Mouse (Mus musculus) central nervous system, embryonic 14 days (tissue): Measurements from ENCODE around the gene Tsacc. TPM values are rescaled to one million over a fixed set of nuclear protein-coding genes. Genes with fewer than 3 reads are reported as not detected.

Experiments used
- polyA plus RNA-seq: library from polyadenylated mRNA; depleted of rRNA; stranded (reverse); fragments of >200 nt; gene quantifications from 2 replicates; pipeline ENCODE4 v1.2.3, GENCODE M21; 2012; rRNA removed

Gene Tsacc
- 5.3 and 6.7 TPM in 2 replicates for polyA plus RNA-seq

DNA sequence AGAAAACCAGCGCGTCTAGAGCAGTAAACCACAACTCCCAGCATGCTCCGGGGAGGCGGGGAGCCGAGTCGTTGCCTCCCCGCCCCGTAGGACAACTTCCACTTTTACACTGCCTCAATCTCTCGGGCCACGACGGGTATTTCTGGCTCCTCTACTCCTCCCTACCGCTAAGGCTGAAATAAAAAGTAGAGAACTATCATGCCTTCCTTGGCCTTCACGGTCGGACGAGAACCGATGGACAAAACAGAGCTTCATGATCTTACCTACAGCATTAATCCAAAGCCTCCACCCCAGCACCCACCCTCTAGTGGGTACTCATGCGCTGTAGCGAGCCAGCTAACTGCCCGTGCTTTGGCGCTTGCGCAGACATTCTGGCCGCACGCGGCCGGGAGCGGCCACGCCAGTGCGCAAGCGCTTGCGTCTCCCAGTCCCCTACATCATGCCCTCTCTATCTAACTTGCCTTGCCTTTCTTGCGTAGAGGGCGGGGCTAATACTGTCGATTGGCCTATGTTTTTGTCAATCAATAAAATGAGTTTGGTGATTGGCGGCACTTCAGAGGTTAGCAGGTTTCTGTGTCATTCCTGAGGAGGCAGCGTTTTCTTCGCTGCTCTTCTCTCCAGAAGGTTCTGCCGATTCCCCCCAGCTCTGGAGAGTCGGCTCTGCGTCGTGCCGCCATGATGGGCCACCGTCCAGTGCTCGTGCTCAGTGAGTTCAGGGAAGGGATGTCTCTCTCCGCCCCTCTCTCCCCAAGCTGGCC lies at the start of gene Tsacc, which contains the start of gene Cct3:
Tsacc (minus strand) TSS at position 439 of the 758 bp plus-strand sequence.
Cct3 (plus strand) TSS at position 556 of the 758 bp plus-strand sequence.

DNA sequence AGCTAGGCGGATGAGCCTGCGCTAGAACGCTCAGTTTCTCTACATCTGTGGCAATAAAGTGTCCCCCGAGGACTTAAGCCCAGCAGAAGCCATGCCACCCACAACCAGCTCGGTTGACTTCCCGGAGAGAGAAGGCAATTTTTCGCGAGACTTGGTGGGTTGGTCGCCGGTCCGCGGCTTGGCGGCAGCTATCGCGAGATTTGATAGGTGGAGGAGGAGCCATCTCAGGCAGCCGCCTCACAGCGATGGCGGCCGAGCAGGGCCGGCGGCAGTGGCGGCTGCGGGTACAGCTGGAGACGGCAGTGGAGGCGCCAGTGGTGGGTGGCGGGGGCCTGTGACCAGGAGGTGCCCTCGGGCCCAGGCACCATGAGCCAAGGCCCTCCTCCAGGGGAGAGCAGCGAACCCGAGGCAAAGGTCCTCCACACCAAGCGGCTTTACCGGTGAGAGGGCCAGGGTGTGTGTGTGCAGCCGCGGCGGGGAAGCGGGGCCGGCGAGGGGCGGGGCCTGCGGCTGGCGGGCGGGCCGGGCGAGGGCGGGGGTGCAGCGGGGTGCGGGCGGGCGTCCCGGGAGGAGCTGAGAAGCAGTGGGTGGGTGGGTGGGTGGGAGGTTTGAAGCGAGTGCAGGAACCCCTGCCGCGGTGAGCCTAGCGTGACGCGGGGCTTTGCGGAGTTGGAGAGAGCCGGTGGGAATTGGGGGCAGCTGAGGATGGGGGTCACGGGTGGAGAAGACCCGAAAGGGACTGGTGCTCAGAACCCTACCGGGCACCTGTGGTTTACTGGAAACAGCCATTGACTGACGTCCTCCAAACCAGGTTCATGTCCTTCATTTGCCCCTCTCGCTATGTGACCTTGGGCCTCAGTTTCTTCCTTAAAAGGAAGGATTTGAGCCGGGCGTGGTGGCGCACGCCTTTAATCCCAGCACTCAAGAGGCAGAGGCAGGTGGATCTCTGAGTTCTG lies 39.5 kb upstream of the Tsacc start, which contains the start of the genes Tmem79 and Smg5:
Tmem79 (minus strand) TSS at position 91 of the 956 bp plus-strand sequence.
Smg5 (plus strand) TSS at position 203 of the 956 bp plus-strand sequence.

DNA sequence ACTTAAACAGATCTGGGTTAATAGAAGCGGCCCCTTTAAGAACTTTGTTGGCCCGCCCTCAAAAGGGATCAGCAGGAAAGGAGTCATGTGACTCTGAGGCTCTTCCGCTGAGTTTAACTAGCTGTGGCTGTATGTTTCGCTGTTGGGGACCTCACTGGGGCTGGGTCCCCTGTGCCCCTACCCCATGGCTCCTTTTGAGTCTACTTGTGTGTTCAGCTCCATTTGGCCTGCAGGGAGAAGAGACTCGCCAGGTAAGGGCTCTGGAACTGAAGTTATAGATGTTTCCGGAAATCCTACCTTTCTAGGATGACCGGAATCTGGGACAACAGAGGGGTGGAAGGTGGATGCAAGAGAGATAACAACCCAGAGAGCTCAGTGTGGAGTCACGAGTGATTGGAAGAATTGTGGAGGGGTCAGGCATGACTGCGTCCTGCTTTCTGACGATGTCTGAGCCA lies 28.2 kb upstream of the Tsacc start, which contains the start of gene Glmp:
Glmp (plus strand) TSS at position 73 of the 455 bp plus-strand sequence.

DNA sequence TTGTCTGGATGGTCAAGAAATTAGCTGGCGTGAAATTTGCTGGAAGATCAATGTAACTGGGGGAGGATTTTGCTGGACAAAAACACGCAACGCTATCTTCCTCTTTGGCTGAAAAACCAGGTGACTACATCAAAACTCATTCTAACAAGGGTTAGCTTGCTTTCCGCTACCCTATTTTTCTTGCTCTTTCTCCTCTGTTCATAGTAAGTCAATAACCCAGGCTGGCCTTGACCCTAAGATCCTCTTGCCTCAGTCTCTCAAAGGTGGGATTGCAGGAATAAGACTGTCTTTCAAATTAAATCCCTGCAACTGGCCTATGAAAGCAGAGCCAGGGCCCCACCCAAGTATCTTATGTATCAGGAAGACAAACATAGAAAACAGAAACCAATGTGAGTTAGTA lies 9.7 kb downstream of the Tsacc start, which contains the start of gene Gm38392:
Gm38392 (minus strand) TSS at position 101 of the 400 bp plus-strand sequence.

DNA sequence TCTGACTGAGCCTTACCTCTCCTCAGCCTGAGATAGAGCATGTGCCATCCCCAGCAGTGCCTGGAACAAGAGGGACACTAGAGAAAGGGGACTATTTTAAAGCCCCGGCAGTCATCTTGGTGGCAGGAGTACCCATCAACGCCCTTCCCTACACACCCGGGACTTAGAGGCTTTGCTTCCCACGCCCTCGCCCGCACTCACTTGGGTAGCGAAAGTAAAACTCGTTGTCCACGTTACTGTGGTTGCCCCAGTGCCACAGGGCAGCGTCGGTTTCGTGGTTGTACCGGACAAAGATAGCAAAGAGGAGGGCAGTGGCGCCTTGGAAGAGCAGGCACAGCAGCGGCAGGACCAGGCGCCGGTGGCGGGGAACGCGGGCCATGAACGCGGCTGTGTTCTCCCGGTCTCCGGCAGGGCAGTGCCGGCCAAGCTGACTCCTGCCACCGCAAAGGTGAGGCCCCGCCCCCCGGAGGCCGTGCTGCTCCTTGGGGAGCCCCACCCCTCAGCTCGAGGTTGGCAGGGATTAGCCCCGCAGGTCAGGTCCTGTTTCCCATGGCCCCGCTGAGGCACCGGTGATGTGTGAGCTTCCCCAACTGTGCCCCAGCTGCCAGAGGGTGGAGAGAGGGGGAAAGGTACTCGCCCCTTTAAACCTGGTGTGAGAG lies 42.4 kb downstream of the Tsacc start, which contains the start of gene Rhbg:
Rhbg (minus strand) TSS at position 442 of the 659 bp plus-strand sequence.

Other genes with a start within 250 kb of the Tsacc start
- 95.1 and 96.9 TPM in 2 replicates for gene Naxe, start 238.5 kb downstream of the Tsacc start, polyA plus RNA-seq
- 0.09 TPM in 1 of 2 replicates, not detected in the other for gene Ttc24, start 218.7 kb downstream of the Tsacc start, polyA plus RNA-seq
- 14.2 and 15.2 TPM in 2 replicates for gene Iqgap3, start 215.0 kb downstream of the Tsacc start, polyA plus RNA-seq
- gene Mef2d, start 154.6 kb downstream of the Tsacc start, polyA plus RNA-seq, result 46.1 and 48.3 TPM in 2 replicates
- 0.27 and 0.95 TPM in 2 replicates for gene Rhbg, start 42.3 kb downstream of the Tsacc start, polyA plus RNA-seq
- 0.09 and 0.23 TPM in 2 replicates for gene Gm38392, start 9.8 kb downstream of the Tsacc start, polyA plus RNA-seq
- 345 and 353 TPM in 2 replicates for gene Cct3, start 117 bp upstream of the Tsacc start, polyA plus RNA-seq
- 62.5 and 76.0 TPM in 2 replicates for gene Glmp, start 28.0 kb upstream of the Tsacc start, polyA plus RNA-seq
- 1.3 and 2.0 TPM in 2 replicates for gene Tmem79, start 39.1 kb upstream of the Tsacc start, polyA plus RNA-seq
- gene Smg5, start 39.3 kb upstream of the Tsacc start, polyA plus RNA-seq, result 111 and 121 TPM in 2 replicates
- gene Paqr6, start 67.6 kb upstream of the Tsacc start, polyA plus RNA-seq, result 1.6 and 4.0 TPM in 2 replicates
- 0.17 and 0.18 TPM in 2 replicates for gene Bglap3, start 75.7 kb upstream of the Tsacc start, polyA plus RNA-seq
- 0.81 TPM in 1 of 2 replicates, not detected in the other for gene Bglap2, start 81.7 kb upstream of the Tsacc start, polyA plus RNA-seq
- gene Bglap, start 87.5 kb upstream of the Tsacc start, polyA plus RNA-seq, result 0.55 and 1.6 TPM in 2 replicates
- 56.6 and 58.5 TPM in 2 replicates for gene Pmf1, start 113.3 kb upstream of the Tsacc start, polyA plus RNA-seq
- gene Slc25a44, start 128.1 kb upstream of the Tsacc start, polyA plus RNA-seq, result 32.4 and 34.5 TPM in 2 replicates
- 41.8 and 44.4 TPM in 2 replicates for gene Sema4a, start 164.2 kb upstream of the Tsacc start, polyA plus RNA-seq
- gene Lmna, start 213.0 kb upstream of the Tsacc start, polyA plus RNA-seq, result 27.8 and 62.3 TPM in 2 replicates
- gene Mex3a, start 235.4 kb upstream of the Tsacc start, polyA plus RNA-seq, result 81.4 and 92.2 TPM in 2 replicates